Mouse (Mus musculus) left cerebral cortex, adult 2 months (tissue): ENCODE data around the gene Tmed4. TPM values are rescaled to one million over a fixed set of nuclear protein-coding genes. Genes with fewer than 3 reads are reported as not detected.

Source experiments
- DNase-seq, 2 experiments: peaks; one replicate each; pipeline ENCODE4 v3.0.0; 2021 to 2022; ENCODE audit warnings: low spot score in 2 of 2, mixed read lengths in 1 of 2; ENCODE audit errors: extremely low spot score in 1 of 2
- H3K27ac ChIP-seq: fragments of 200-600 bp; 2 replicates; pipeline ENCODE4 v1.8.1; 2022
- H3K4me3 ChIP-seq: fragments of 200-600 bp; 2 replicates; pipeline ENCODE4 v1.8.1; 2022
- CTCF ChIP-seq: fragments of 200-600 bp; IDR thresholded peaks from 2 replicates; pipeline ENCODE4 v1.8.1; 2022; ENCODE audit warnings: antibody characterized with exemption, mild to moderate bottlenecking, moderate library complexity
- intact Hi-C: fragments of 180-260 bp; cut with DNase I; formaldehyde crosslinking; loops from one replicate; pipeline ENCODE4 v1.15.1; 2025
- total RNA-seq, 2 experiments: library from RNA; stranded (reverse); gene quantifications; 2 replicates each; pipeline ENCODE4 v1.2.3; 2021

The Tmed4 gene
- total RNA-seq, 2 experiments from 2014 or later, result 96.2 to 102 TPM

DNA sequence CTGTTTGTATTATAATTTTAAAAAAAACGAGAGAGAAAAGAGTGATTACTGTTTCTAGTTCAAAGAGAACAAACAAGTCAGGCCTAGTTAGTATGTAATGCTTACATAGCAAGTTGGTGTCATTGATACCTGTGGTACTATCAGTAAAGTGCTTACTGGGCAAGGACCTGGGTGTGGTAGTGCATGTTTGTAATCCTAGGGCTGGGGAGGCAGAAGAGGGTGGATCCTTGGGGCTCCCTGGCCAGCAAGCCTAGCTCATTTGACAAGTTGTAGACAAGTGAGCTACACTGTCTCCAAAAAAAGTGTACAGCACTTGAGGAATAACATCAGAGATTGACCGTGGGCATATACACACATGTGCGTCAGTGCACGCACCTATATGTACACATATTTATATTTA, 20.0 kb upstream of the Tmed4 start:
- no peak overlapping the region for H3K27ac ChIP-seq
- no peak overlapping the region for H3K4me3 ChIP-seq
- intact Hi-C loops, result no loop called here
- no peak for TF ChIP-seq CTCF
- DNase-seq, result no peak

GRCm38 (mm10) chr11:6293601-6294000, 18.9 kb upstream of the Tmed4 start:
- no peak overlapping the region for H3K4me3 ChIP-seq
- no peak for TF ChIP-seq CTCF
- no peak for DNase-seq
- intact Hi-C loops, result no loop called here
- no peak overlapping the region for H3K27ac ChIP-seq

DNA sequence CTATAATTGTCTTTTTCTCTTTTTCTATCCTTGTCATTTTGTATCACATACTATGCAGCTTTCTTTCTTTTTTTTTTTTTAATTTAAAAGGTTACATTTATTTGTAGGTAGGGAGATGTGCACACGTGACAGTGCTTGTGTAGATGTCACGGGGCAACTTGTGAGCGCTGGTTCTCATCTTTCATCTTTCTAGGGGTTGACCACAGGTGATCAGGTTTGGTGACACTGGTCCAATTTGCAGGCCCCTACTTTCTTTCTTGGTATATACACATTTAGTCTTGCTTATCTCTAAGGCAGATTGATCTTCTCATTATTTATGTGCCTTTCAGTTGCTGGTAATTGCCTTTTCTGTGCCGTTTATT, 18.3 kb upstream of the Tmed4 start:
- TF ChIP-seq CTCF, result no peak
- Histone ChIP-seq H3K27ac (peak overlapping the region; percentile 97; the same call in 1 of the 2 replicates), H3K4me3 (peak overlapping the region; percentile 92)
- intact Hi-C loops, result no loop called here
- no peak for DNase-seq

GRCm38 (mm10) chr11:6292116-6292987, 17.7 kb upstream of the Tmed4 start:
- TF ChIP-seq CTCF, result peak; percentile 15
- Histone ChIP-seq H3K4me3 (peak overlapping the region; percentile 92), H3K27ac (peak overlapping the region; percentile 97)
- intact Hi-C loops, result no loop called here
- peak in 1 of 2 experiments; percentile 55 for DNase-seq

DNA sequence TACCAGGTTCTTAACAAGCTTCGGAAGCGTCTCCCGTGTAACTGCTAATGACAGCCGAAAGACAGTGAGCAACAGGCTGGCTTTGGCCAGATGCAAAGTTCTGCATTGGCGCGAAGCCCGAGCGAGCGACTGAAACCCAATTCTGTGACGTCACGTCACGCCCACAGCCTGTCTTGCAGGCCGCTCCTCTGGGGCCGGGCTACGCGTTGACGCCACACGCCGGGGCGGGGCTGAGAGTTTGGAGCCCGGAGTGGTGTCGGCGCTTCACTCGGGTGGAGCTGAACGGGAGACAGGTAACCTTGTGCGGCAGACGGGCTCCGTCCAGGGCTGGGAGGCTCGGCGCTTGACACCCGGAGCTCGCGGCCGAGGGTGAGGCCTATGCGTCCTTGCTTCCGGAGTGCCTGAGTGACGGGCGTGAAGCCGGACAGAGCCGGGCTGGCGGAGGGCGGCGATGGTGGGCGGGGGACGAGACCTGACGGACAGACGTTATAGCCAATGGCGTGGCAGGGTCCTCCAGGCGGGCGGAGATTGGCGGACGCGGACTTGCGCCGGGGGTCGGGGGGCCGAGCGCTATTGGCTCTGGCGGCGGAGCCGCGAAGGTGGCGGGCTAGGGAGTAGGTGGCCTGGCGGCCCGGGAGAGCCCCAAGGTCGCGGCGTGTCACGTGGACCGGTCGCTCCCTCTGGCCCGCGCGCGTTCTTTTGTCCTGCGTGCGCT, 16.9 kb upstream of the Tmed4 start, which contains the start of gene Ogdh:
Gene Ogdh, plus strand, starts transcription at position 233 of the 715 bp plus-strand sequence.
- Histone ChIP-seq H3K27ac (peak within 1 kb of the TSS; percentile 97), H3K4me3 (peak within 1 kb of the TSS; percentile 92)
- peak; percentile 97 to 99 for DNase-seq
- TF ChIP-seq CTCF, result no peak
- intact Hi-C loops, result loop anchor here (2.0 kb wide), 1 partner anchor 17 kb away; the partner anchor contains the start of gene Tmed4

GRCm38 (mm10) chr11:6290883-6291282, 16.2 kb upstream of the Tmed4 start:
- TF ChIP-seq CTCF, result no peak
- intact Hi-C loops, result loop anchor here (2.0 kb wide), 1 partner anchor 16 kb away; the partner anchor contains the start of gene Tmed4
- H3K27ac ChIP-seq, result no peak overlapping the region
- no peak for DNase-seq
- peak overlapping the region; percentile 92 for H3K4me3 ChIP-seq

DNA sequence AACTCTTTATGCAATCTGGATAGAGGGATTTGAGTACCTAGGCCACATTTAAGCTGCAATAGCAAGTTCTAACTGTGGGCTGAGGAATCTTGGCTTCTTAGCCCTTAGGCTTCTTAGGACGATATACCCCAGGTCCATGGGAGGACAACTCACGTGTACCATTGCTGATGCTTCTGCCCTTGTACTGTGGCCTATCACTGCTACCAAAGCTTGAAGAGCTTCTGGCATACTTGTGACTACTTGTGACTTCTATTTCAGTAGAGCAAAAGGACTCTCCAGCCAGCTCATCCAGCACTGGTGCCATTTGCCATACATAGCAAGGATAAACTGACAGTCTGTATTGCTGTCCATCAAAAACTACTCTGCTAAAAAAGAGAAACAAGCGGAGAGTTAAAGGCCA, 15.5 kb upstream of the Tmed4 start:
- intact Hi-C loops, result loop anchor here (2.0 kb wide), 1 partner anchor 15 kb away; the partner anchor contains the start of gene Tmed4
- TF ChIP-seq CTCF, result no peak
- no peak for DNase-seq
- H3K27ac ChIP-seq, result no peak overlapping the region
- H3K4me3 ChIP-seq, result no peak overlapping the region

DNA sequence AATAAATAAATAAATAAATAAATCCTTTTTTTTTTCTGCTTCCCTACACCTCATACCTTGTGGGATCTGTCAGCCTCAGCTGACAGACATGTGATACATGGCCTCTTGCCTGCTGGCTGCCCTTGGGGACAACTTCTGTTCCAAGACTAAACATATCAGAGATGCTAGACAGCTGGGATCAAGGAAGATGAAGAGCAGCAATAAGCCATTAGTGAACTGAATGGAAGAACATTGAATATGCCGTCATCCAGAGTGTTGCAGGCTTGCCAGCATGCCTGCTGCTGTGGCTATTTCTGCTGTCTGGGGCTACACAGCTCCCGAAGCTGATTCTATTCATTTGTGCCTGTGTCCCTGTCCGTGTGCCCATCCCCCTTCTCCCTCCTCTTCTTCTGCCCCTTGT, 8.3 kb upstream of the Tmed4 start:
- Histone ChIP-seq H3K4me3 (no peak overlapping the region), H3K27ac (no peak overlapping the region)
- DNase-seq, result no peak
- intact Hi-C loops, result no loop called here
- TF ChIP-seq CTCF, result no peak

DNA sequence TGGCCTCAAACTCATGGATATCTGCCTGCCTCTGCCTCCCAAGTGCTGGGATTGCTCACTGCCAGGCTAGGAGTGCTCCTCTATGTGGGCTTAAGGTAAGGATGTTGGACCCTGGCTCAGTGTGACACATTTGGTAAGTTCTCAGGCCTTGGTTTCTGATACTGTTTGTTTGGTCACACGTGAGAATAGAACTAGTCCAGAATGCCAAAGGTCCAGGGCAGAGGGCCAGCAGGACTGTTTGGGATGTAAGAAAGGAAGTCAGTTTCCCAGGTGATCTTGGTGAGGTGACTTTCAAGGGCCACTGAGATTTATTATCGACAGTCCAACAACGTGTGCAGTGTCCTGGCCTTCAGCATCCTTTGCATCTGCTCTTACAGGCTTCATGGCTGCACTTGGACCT, 1.8 kb upstream of the Tmed4 start:
- no peak for DNase-seq
- Histone ChIP-seq H3K4me3 (no peak overlapping the region), H3K27ac (no peak overlapping the region)
- no peak for TF ChIP-seq CTCF
- intact Hi-C loops, result no loop called here

GRCm38 (mm10) chr11:6275094-6275484, 419 bp upstream of the Tmed4 start:
- Histone ChIP-seq H3K27ac (peak overlapping the region; percentile 92), H3K4me3 (peak overlapping the region; percentile 99)
- intact Hi-C loops, result loop anchor here (2.0 kb wide), 1 partner anchor 16 kb away; the partner anchor contains the start of gene Ogdh
- DNase-seq, result no peak
- no peak for TF ChIP-seq CTCF

GRCm38 (mm10) chr11:6273607-6274006, 1.1 kb downstream of the Tmed4 start:
- Histone ChIP-seq H3K27ac (peak overlapping the region; percentile 92), H3K4me3 (peak overlapping the region; percentile 99)
- TF ChIP-seq CTCF, result no peak
- intact Hi-C loops, result loop anchor here (2.0 kb wide), 1 partner anchor 17 kb away; the partner anchor contains the start of gene Ogdh
- no peak for DNase-seq
